Mouse (Mus musculus): ENCODE measurements around the gene Srebf1.

The Srebf1 gene

DNA sequence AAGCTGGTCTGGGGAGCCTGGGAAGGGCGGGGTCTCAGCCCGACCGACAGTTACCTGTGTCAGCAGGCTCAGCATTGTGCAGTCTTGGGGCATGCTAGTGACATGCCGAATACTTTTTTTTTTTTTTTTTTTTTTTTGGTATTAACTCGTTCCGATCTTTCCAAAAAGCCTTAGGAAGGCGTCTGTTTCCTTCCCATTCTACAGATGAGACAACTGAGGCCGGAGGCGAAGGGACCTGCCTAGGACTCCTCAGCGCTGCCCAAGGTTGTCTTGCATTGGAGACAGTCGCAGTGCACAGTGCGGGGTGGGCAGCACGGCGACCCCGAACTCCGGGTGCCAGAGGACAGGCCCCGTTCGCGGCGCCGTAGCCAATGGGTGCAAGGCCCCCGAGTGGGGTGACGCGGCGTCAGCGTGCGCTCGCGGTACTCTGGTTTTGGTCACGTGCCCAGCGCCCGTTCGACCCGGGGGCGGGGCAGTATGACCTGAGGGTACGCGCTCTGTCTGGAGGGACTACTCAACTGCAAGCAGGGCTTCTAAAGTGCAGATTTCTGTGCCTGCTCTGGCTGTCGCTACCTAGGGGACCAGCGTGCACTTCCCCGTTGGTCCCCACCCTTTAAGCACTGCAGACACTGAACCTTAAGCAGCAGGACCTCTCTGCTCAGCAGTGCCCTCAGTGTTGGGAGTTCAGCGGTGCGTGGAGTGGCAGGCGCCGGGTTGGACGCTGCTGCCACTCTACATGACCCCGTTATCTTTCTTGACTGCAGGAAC lies at the start of gene Srebf1:
Gene Srebf1 (minus strand): TSS at position 113 of the 768 bp plus-strand sequence.
- peak; percentile 80 to 86 for DNase-seq (ENCODE audit: low spot score in 2 of 2)

GRCm38 (mm10) chr11:60268563-60268962 lies 46.2 kb upstream of the Srebf1 start:
- DNase-seq (ENCODE audit: low spot score in 2 of 2): no peak

GRCm38 (mm10) chr11:60265271-60265985 lies 43.0 kb upstream of the Srebf1 start:
- DNase-seq (ENCODE audit: low spot score in 2 of 2): no peak

GRCm38 (mm10) chr11:60264651-60265050 lies 42.3 kb upstream of the Srebf1 start:
- DNase-seq (ENCODE audit: low spot score in 2 of 2): no peak

GRCm38 (mm10) chr11:60262396-60262795 lies 40.0 kb upstream of the Srebf1 start:
- no peak for DNase-seq (ENCODE audit: low spot score in 2 of 2)

DNA sequence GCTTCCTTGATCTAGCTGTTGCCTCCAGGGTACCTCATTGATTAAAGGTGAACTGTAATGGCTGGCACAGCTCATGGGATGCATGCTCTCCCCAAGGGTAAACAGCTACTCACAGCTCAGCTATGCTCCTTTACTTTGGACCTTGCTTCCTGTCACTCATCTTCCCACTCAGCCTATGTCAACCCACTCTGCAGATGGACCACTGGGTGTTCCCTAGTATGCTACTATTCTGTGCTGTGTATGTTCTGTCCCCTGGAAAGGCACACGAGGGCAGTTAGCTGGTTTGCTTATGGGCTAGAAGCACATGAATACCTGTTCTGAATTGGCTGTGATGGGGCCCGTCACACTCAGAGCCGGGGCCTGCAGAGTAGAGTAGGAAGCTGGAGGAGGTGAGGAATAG lies 38.4 kb upstream of the Srebf1 start:
- no peak for DNase-seq (ENCODE audit: low spot score in 2 of 2)

DNA sequence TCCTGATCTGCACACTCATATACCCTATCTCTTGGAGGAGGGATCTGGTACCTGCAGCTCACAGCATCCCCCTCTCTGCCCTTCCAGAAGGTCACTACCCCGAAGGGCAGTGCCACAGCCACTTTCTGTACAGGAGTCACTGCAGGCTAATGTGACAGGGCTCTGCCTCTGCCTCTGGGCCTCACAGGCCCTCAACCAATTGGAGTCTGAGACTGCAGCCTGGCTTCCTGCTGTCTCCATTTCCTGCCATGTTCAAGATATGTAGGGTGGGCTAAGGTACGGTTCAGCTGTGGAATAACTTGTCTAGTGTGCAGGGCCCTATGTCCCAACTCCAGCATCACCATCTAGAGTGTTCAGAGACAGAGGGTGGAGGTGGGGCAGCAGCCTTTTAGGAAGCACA lies 35.3 kb upstream of the Srebf1 start:
- no peak for DNase-seq (ENCODE audit: low spot score in 2 of 2)

DNA sequence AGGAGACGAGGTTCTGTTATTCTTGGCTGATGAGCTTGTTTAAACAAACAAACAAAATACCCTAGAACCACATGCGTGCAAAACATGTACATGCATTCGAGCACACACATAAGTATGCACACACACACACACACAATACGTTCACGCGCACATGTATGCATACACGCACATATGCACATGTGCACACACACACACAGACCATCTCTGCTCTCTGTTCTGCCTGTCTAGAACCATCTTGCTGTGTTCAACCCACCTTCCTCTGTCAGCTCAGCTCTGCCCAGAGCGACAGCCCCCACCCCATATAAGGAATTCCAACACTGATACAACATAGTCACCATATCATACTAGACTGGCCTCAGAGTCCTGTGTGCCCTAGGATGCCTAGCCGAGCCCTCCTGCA lies 34.3 kb upstream of the Srebf1 start:
- no peak for DNase-seq (ENCODE audit: low spot score in 2 of 2)

- peak; percentile 41 to 45 for DNase-seq (ENCODE audit: low spot score in 2 of 2)
These were observed 33.8 kb upstream of the Srebf1 start for GRCm38 (mm10) chr11:60256176-60256681.

GRCm38 (mm10) chr11:60255639-60256038 lies 33.3 kb upstream of the Srebf1 start:
- no peak for DNase-seq (ENCODE audit: low spot score in 2 of 2)

- no peak for DNase-seq (ENCODE audit: low spot score in 2 of 2)
These were observed 32.8 kb upstream of the Srebf1 start for GRCm38 (mm10) chr11:60255181-60255580.

- peak in 1 of 2 experiments; percentile 48 for DNase-seq (ENCODE audit: low spot score in 2 of 2)
These were observed 31.9 kb upstream of the Srebf1 start for GRCm38 (mm10) chr11:60254308-60254707.

- no peak for DNase-seq (ENCODE audit: low spot score in 2 of 2)
These were observed 31.2 kb upstream of the Srebf1 start for GRCm38 (mm10) chr11:60253546-60253945.

- DNase-seq (ENCODE audit: low spot score in 2 of 2): peak; percentile 38 to 46
These were observed 28.7 kb upstream of the Srebf1 start for GRCm38 (mm10) chr11:60250971-60251643.

GRCm38 (mm10) chr11:60249885-60250284 lies 27.5 kb upstream of the Srebf1 start:
- no peak for DNase-seq (ENCODE audit: low spot score in 2 of 2)

DNA sequence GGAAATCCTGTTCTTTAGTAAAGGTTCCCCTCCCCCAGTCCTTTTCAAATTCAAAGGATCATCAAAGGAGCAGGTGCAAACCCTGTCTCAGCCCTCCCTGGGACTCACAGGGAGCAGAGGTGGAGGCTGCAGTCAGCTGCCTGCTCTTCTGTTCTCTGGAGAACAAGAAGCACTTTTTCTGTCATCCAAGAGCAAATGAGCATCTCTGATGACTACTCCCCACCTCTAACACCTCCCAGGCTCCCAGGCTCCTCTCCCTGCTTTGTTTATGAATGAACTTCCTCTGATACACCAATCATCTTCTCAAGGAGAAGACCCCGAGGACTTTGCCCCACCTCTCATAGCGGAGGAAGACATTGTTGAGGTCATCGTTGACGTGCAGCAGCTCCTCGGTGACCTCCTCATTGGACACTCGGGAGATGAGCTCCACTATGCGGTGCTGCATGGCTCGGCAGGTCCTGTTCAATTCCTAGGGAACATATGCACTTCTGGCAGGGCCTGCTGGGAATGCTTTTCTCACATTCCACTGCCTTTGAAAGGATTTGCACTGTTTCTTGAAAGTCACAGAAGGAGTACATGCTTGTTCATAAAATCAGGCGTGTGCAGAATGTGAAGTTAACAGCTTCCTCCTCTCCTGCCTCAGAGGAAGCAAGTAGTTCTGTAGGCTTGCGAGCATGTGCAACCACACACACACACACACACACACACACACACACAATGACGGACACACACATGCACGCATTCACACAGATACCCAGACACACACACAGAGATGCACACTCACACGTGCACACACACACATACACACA lies 26.4 kb upstream of the Srebf1 start:
- no peak for DNase-seq (ENCODE audit: low spot score in 2 of 2)

- DNase-seq (ENCODE audit: low spot score in 2 of 2): no peak
These were observed 25.6 kb upstream of the Srebf1 start for GRCm38 (mm10) chr11:60247753-60248550.

DNA sequence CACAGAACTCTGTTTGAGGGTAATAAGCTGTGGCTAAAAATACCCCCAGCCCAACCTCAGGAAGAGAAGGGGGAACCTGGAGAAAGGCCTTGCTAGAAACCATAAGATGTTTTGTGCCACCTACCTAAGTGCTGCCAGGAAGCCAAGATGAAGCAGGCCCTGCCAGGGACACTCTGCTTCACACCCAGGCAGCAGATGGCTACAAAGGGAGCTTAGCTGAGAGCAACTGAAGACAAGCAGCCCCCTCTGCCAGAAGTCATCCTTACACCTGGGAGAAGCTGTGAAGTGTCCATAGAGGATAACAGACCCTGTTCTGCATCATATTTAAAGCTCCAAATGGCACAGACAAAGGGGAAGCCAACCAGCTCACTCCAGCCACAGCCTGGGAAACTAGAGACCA lies 23.7 kb upstream of the Srebf1 start:
- no peak for DNase-seq (ENCODE audit: low spot score in 2 of 2)

DNA sequence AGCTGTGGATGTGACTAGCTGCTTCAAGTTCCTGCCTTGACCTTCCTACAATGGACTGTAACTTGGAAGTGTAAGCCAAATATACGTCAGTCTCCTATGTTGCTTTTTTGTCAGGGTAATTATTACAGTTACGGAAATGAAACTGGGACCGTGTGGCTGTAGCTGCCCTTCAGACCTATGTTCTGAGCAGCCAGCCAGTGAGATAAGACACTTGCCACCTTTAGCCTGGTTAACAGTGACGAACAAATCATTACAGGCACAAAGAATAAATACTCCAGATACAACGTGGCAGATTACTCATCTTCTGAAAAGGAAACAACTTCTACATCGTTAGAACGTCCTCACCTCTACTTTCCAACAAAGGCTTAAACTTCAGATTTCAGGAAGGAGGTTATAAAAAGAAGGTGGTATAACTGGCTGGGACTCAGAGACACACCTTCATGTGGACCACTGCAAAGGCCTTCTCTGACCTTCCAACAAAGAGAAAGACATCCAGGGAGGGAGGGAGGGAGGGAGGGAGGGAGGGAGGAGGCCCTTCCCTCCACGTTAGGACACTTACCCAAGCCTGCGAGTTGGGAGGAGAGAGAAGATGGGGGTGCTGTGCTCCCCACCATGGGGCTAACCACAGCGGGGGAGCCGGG lies 22.2 kb upstream of the Srebf1 start:
- no peak for DNase-seq (ENCODE audit: low spot score in 2 of 2)

GRCm38 (mm10) chr11:60240509-60240908 lies 18.1 kb upstream of the Srebf1 start:
- DNase-seq (ENCODE audit: low spot score in 2 of 2): no peak

All from heart, adult 9 months (tissue).